Mouse (Mus musculus) limb, embryonic 12.5 days (tissue): Measurements from ENCODE around the gene Syt14. TPM values are rescaled to one million over a fixed set of nuclear protein-coding genes. Genes with fewer than 3 reads are reported as not detected.

Experiments
- ATAC-seq: fragments of 200-750 bp; cut with Nextera tagmentation; 2 replicates; pipeline ENCODE4 v1.8.0; 2017; ENCODE audit warnings: low read depth, moderate TSS enrichment; ENCODE audit not compliant: insufficient number of reproducible peaks, insufficient read depth, low FRiP score, low TSS enrichment
- H3K27ac ChIP-seq: fragments of 300-500 bp; sonication (generic); 2 replicates; pipeline ENCODE4 v1.5.1; 2016; ENCODE audit warnings: mild to moderate bottlenecking, moderate library complexity
- H3K27me3 ChIP-seq: fragments of 300-500 bp; sonication (generic); 2 replicates; pipeline ENCODE4 v1.6.1; 2016; ENCODE audit warnings: mild to moderate bottlenecking, moderate library complexity
- H3K36me3 ChIP-seq: fragments of 300-500 bp; sonication (generic); 2 replicates; pipeline ENCODE4 v1.6.1; 2016; ENCODE audit warnings: mild to moderate bottlenecking, moderate library complexity
- H3K4me1 ChIP-seq: fragments of 300-500 bp; sonication (generic); replicated peaks from 2 replicates; pipeline ENCODE4 v1.6.1; 2016
- H3K4me2 ChIP-seq: fragments of 300-500 bp; sonication (generic); 2 replicates; pipeline ENCODE4 v1.6.1; 2016; ENCODE audit warnings: mild to moderate bottlenecking, moderate library complexity
- H3K4me3 ChIP-seq: fragments of 300-500 bp; sonication (generic); replicated peaks from 2 replicates; pipeline ENCODE4 v1.5.1; 2016; ENCODE audit warnings: mild to moderate bottlenecking
- H3K9ac ChIP-seq: fragments of 300-500 bp; sonication (generic); replicated peaks from 2 replicates; pipeline ENCODE4 v1.6.1; 2016; ENCODE audit warnings: mild to moderate bottlenecking, moderate library complexity
- H3K9me3 ChIP-seq: fragments of 300-500 bp; sonication (generic); 2 replicates; pipeline ENCODE4 v1.6.1; 2016; ENCODE audit warnings: mild to moderate bottlenecking, moderate library complexity
- WGBS: fragments of 180-500 bp; shearing (Covaris S2); methylation state at CpG from one replicate; pipeline ENCODE4 v1.1.7; 2016; 5-methylcytosine and 5-hydroxymethylcytosine counted together
- polyA plus RNA-seq: library from polyadenylated mRNA; unstranded; fragments of >200 nt; fragmentation: Nextera tagmentation; extraction: Ambion mirVana; gene quantifications from 2 replicates; pipeline ENCODE4 v1.2.1, GENCODE M21; 2016

Syt14 gene
- polyA plus RNA-seq, 1 experiment from 2014 or later, result 4.2 TPM

- peak overlapping the region; percentile 88 for H3K4me2 ChIP-seq
- H3K9me3 ChIP-seq, result no peaks in the 10 kb centered on the region
- H3K9ac ChIP-seq, result peak overlapping the region; percentile 69
- 1% methylated on average over 19 of the region's 19 CpGs for WGBS
- no peak overlapping the region for H3K27ac ChIP-seq
- H3K36me3 ChIP-seq, result no peaks in the 10 kb centered on the region
- H3K4me3 ChIP-seq, result peak overlapping the region; percentile 76
- ATAC-seq, result no peak
- no peaks in the 10 kb centered on the region for H3K27me3 ChIP-seq
- H3K4me1 ChIP-seq, result peaks cover 10% of the 10 kb centered on the region
Observed at GRCm38 (mm10) chr1:193034951-193035370, 614 bp downstream of the Syt14 start.

- H3K27ac ChIP-seq, result no peak overlapping the region
- H3K36me3 ChIP-seq, result no peaks in the 10 kb centered on the region
- no peak for ATAC-seq
- H3K4me1 ChIP-seq, result no peaks in the 10 kb centered on the region
- H3K4me3 ChIP-seq, result no peak overlapping the region
- WGBS, result 82% methylated on average over 1 of the region's 1 CpGs
- no peaks in the 10 kb centered on the region for H3K9me3 ChIP-seq
- no peaks in the 10 kb centered on the region for H3K27me3 ChIP-seq
- no peak overlapping the region for H3K9ac ChIP-seq
- no peak overlapping the region for H3K4me2 ChIP-seq
Observed at GRCm38 (mm10) chr1:193024311-193024710, 11.3 kb downstream of the Syt14 start.

- Histone ChIP-seq H3K9me3 (no peaks in the 10 kb centered on the region), H3K4me2 (no peak overlapping the region), H3K36me3 (no peaks in the 10 kb centered on the region), H3K9ac (no peak overlapping the region), H3K4me3 (no peak overlapping the region), H3K27me3 (no peaks in the 10 kb centered on the region), H3K4me1 (no peaks in the 10 kb centered on the region), H3K27ac (no peak overlapping the region)
- ATAC-seq, result no peak
- WGBS, result 92% methylated on average over 2 of the region's 2 CpGs
Observed at GRCm38 (mm10) chr1:193012351-193012750, 23.2 kb downstream of the Syt14 start.

- Histone ChIP-seq H3K4me1 (no peaks in the 10 kb centered on the region), H3K27me3 (no peaks in the 10 kb centered on the region), H3K27ac (no peak overlapping the region), H3K9ac (no peak overlapping the region), H3K36me3 (no peaks in the 10 kb centered on the region), H3K9me3 (no peaks in the 10 kb centered on the region), H3K4me2 (no peak overlapping the region), H3K4me3 (no peak overlapping the region)
- no peak for ATAC-seq
- WGBS, result 95% methylated on average over 3 of the region's 3 CpGs
Observed at GRCm38 (mm10) chr1:193011000-193011769, 24.4 kb downstream of the Syt14 start.

GRCm38 (mm10) chr1:193004581-193004980 is 31.0 kb downstream of the Syt14 start:
- no peak overlapping the region for H3K4me2 ChIP-seq
- H3K27me3 ChIP-seq, result no peaks in the 10 kb centered on the region
- H3K9me3 ChIP-seq, result no peaks in the 10 kb centered on the region
- H3K4me3 ChIP-seq, result no peak overlapping the region
- no peak overlapping the region for H3K27ac ChIP-seq
- H3K4me1 ChIP-seq, result no peaks in the 10 kb centered on the region
- no peaks in the 10 kb centered on the region for H3K36me3 ChIP-seq
- no peak overlapping the region for H3K9ac ChIP-seq
- ATAC-seq, result no peak
- WGBS, result 87% methylated on average over 1 of the region's 1 CpGs

GRCm38 (mm10) chr1:193003953-193004352 is 31.6 kb downstream of the Syt14 start:
- 100% methylated on average over 2 of the region's 2 CpGs for WGBS
- H3K9me3 ChIP-seq, result no peaks in the 10 kb centered on the region
- no peaks in the 10 kb centered on the region for H3K36me3 ChIP-seq
- H3K27ac ChIP-seq, result no peak overlapping the region
- no peaks in the 10 kb centered on the region for H3K27me3 ChIP-seq
- no peak overlapping the region for H3K9ac ChIP-seq
- H3K4me3 ChIP-seq, result no peak overlapping the region
- no peaks in the 10 kb centered on the region for H3K4me1 ChIP-seq
- ATAC-seq, result no peak
- no peak overlapping the region for H3K4me2 ChIP-seq

- Histone ChIP-seq H3K27me3 (no peaks in the 10 kb centered on the region), H3K36me3 (no peaks in the 10 kb centered on the region), H3K4me3 (no peak overlapping the region), H3K27ac (no peak overlapping the region), H3K4me1 (no peaks in the 10 kb centered on the region), H3K4me2 (no peak overlapping the region), H3K9ac (no peak overlapping the region), H3K9me3 (no peaks in the 10 kb centered on the region)
- 89% methylated on average over 4 of the region's 4 CpGs for WGBS
- ATAC-seq, result no peak
Observed at GRCm38 (mm10) chr1:193002307-193002706, 33.3 kb downstream of the Syt14 start.

- Histone ChIP-seq H3K4me2 (no peak overlapping the region), H3K36me3 (no peaks in the 10 kb centered on the region), H3K9ac (no peak overlapping the region), H3K27me3 (no peaks in the 10 kb centered on the region), H3K27ac (no peak overlapping the region), H3K9me3 (no peaks in the 10 kb centered on the region), H3K4me1 (no peaks in the 10 kb centered on the region), H3K4me3 (no peak overlapping the region)
- ATAC-seq, result no peak
- WGBS, result 73% methylated on average over 2 of the region's 2 CpGs
Observed at GRCm38 (mm10) chr1:193001587-193001986, 34.0 kb downstream of the Syt14 start.

- ATAC-seq, result no peak
- Histone ChIP-seq H3K4me1 (no peaks in the 10 kb centered on the region), H3K9me3 (no peaks in the 10 kb centered on the region), H3K4me3 (no peak overlapping the region), H3K9ac (no peak overlapping the region), H3K36me3 (no peaks in the 10 kb centered on the region), H3K27ac (no peak overlapping the region), H3K4me2 (no peak overlapping the region), H3K27me3 (no peaks in the 10 kb centered on the region)
Observed at GRCm38 (mm10) chr1:193000908-193001307, 34.7 kb downstream of the Syt14 start.

- no peak overlapping the region for H3K4me3 ChIP-seq
- H3K36me3 ChIP-seq, result no peaks in the 10 kb centered on the region
- H3K4me1 ChIP-seq, result no peaks in the 10 kb centered on the region
- WGBS, result 85% methylated on average over 2 of the region's 2 CpGs
- no peak for ATAC-seq
- H3K9ac ChIP-seq, result no peak overlapping the region
- H3K4me2 ChIP-seq, result no peak overlapping the region
- no peak overlapping the region for H3K27ac ChIP-seq
- H3K9me3 ChIP-seq, result no peaks in the 10 kb centered on the region
- H3K27me3 ChIP-seq, result no peaks in the 10 kb centered on the region
Observed at GRCm38 (mm10) chr1:192994179-192994873, 41.2 kb downstream of the Syt14 start.

- no peaks in the 10 kb centered on the region for H3K36me3 ChIP-seq
- no peaks in the 10 kb centered on the region for H3K9me3 ChIP-seq
- H3K27me3 ChIP-seq, result no peaks in the 10 kb centered on the region
- no peak for ATAC-seq
- no peak overlapping the region for H3K27ac ChIP-seq
- H3K4me2 ChIP-seq, result no peak overlapping the region
- H3K9ac ChIP-seq, result no peak overlapping the region
- H3K4me1 ChIP-seq, result no peaks in the 10 kb centered on the region
- no peak overlapping the region for H3K4me3 ChIP-seq
Observed at GRCm38 (mm10) chr1:192993491-192993890, 42.1 kb downstream of the Syt14 start.

- Histone ChIP-seq H3K4me2 (no peak overlapping the region), H3K9ac (no peak overlapping the region), H3K27ac (no peak overlapping the region), H3K36me3 (no peaks in the 10 kb centered on the region), H3K4me1 (no peaks in the 10 kb centered on the region), H3K4me3 (no peak overlapping the region), H3K9me3 (no peaks in the 10 kb centered on the region), H3K27me3 (no peaks in the 10 kb centered on the region)
- no peak for ATAC-seq
- WGBS, result 88% methylated on average over 3 of the region's 3 CpGs
Observed at GRCm38 (mm10) chr1:192987203-192987602, 48.4 kb downstream of the Syt14 start.
